Mouse (Mus musculus) MEL (cell line): ENCODE data around the gene Mrpl39. TPM values are rescaled to one million over a fixed set of nuclear protein-coding genes. Genes with fewer than 3 reads are reported as not detected.

Experiments used
- DNase-seq: peaks from one replicate; pipeline ENCODE4 v3.0.0; 2011; ENCODE audit warnings: low read depth, low spot score
- H3K27ac ChIP-seq: 2 replicates; pipeline ENCODE4 v1.5.1; 2012; ENCODE audit warnings: low read depth, mild to moderate bottlenecking, control low read depth, low read length, moderate library complexity; ENCODE audit not compliant: control insufficient read depth
- H3K27me3 ChIP-seq, 2 experiments: fragments of 150-350 bp in 1 of 2; sonication (generic) in 1 of 2; 2 replicates each; pipeline ENCODE4 v1.6.1; 2012; ENCODE audit warnings: low read length in 2 of 2, mild to moderate bottlenecking in 2 of 2, improper control_type of control experiment in 1 of 2, moderate library complexity in 1 of 2; ENCODE audit not compliant: insufficient read depth in 2 of 2, control insufficient read depth in 1 of 2
- H3K36me3 ChIP-seq, 2 experiments: 2 replicates each; pipeline ENCODE4 v1.6.1; 2012 to 2014; ENCODE audit warnings: low read length in 2 of 2, improper control_type of control experiment in 1 of 2, inconsistent platforms in 1 of 2, mild to moderate bottlenecking in 1 of 2; ENCODE audit not compliant: insufficient read depth in 2 of 2, control insufficient read depth in 1 of 2
- H3K4me1 ChIP-seq, 2 experiments: fragments of 150-350 bp in 1 of 2; sonication (generic) in 1 of 2; 2 replicates each; pipeline ENCODE4 v1.6.1; 2012; ENCODE audit warnings: low read length in 2 of 2, improper control_type of control experiment in 1 of 2, mild to moderate bottlenecking in 1 of 2; ENCODE audit not compliant: insufficient read depth in 2 of 2, control insufficient read depth in 1 of 2
- H3K4me3 ChIP-seq, 2 experiments: fragments of 150-350 bp in 1 of 2; sonication (generic) in 1 of 2; 2 replicates each; pipeline ENCODE4 v1.5.1; 2012; ENCODE audit warnings: low read depth in 2 of 2, low read length in 2 of 2, mild to moderate bottlenecking in 2 of 2, moderate library complexity in 2 of 2, control low read depth in 1 of 2, improper control_type of control experiment in 1 of 2; ENCODE audit not compliant: control insufficient read depth in 1 of 2, insufficient read depth in 1 of 2
- H3K79me2 ChIP-seq: 2 replicates; pipeline ENCODE4 v1.6.1; 2012; ENCODE audit warnings: mild to moderate bottlenecking, low read length, moderate library complexity; ENCODE audit not compliant: control insufficient read depth, poor library complexity, insufficient read depth
- H3K9ac ChIP-seq: 2 replicates; pipeline ENCODE4 v1.6.1; 2012; ENCODE audit warnings: low read depth, mild to moderate bottlenecking, control low read depth, low read length, moderate library complexity; ENCODE audit not compliant: control insufficient read depth, poor library complexity, severe bottlenecking
- H3K9me3 ChIP-seq: fragments of 150-350 bp; sonication (generic); replicated peaks from 2 replicates; pipeline ENCODE4 v1.6.1; 2012; ENCODE audit warnings: mild to moderate bottlenecking, low read length, improper control_type of control experiment, moderate library complexity; ENCODE audit not compliant: insufficient read depth
- BHLHE40 ChIP-seq: IDR thresholded peaks from 2 replicates; pipeline ENCODE4 v1.6.1; 2012; ENCODE audit warnings: low read depth, mild to moderate bottlenecking, inconsistent platforms, low read length, improper control_type of control experiment, borderline replicate concordance
- CHD1 ChIP-seq: IDR thresholded peaks from 2 replicates; pipeline ENCODE4 v1.6.1; 2012; ENCODE audit warnings: low read depth, mild to moderate bottlenecking, inconsistent platforms, low read length, improper control_type of control experiment
- CTCF ChIP-seq, 3 experiments: IDR thresholded peaks in 2 of 3; conservative IDR thresholded peaks in 1 of 3; 2 replicates each; pipeline ENCODE4 v1.5.1; 2011 to 2012; ENCODE audit warnings: low read length in 3 of 3, low read depth in 2 of 3, mild to moderate bottlenecking in 2 of 3, improper control_type of control experiment in 1 of 3, inconsistent platforms in 1 of 3, mixed read lengths in 1 of 3, moderate library complexity in 1 of 3; ENCODE audit not compliant: control insufficient read depth in 1 of 3, insufficient read depth in 1 of 3, poor library complexity in 1 of 3, severe bottlenecking in 1 of 3
- E2F4 ChIP-seq: IDR thresholded peaks from 2 replicates; pipeline ENCODE4 v1.6.1; 2011; ENCODE audit warnings: low read depth, low read length, improper control_type of control experiment, borderline replicate concordance
- ELF1 ChIP-seq: IDR thresholded peaks from 2 replicates; pipeline ENCODE4 v1.6.1; 2014; ENCODE audit warnings: low read depth, mild to moderate bottlenecking, inconsistent platforms, low read length, improper control_type of control experiment, moderate library complexity
- EP300 ChIP-seq, 2 experiments: IDR thresholded peaks; 2 replicates each; pipeline ENCODE4 v1.6.1; 2011; ENCODE audit warnings: improper control_type of control experiment in 2 of 2, low read length in 2 of 2, low read depth in 1 of 2, mild to moderate bottlenecking in 1 of 2
- HCFC1 ChIP-seq: IDR thresholded peaks from 2 replicates; pipeline ENCODE4 v1.6.1; 2012; ENCODE audit warnings: low read depth, mild to moderate bottlenecking, inconsistent platforms, low read length, improper control_type of control experiment, moderate library complexity
- JUND ChIP-seq: IDR thresholded peaks from 2 replicates; pipeline ENCODE4 v1.6.1; 2011; ENCODE audit warnings: low read depth, mild to moderate bottlenecking, improper control_type of control experiment, low read length
- KAT2A ChIP-seq: conservative IDR thresholded peaks from 2 replicates; pipeline ENCODE4 v1.6.1; 2012; ENCODE audit warnings: low read depth, low read length, improper control_type of control experiment, inconsistent platforms
- MAFK ChIP-seq: IDR thresholded peaks from 2 replicates; pipeline ENCODE4 v1.6.1; 2011; ENCODE audit warnings: low read depth, mild to moderate bottlenecking, low read length, improper control_type of control experiment, borderline replicate concordance
- MAX ChIP-seq: IDR thresholded peaks from 2 replicates; pipeline ENCODE4 v1.6.1; 2011; ENCODE audit warnings: low read length, improper control_type of control experiment
- MAZ ChIP-seq: IDR thresholded peaks from 2 replicates; pipeline ENCODE4 v1.6.1; 2012; ENCODE audit warnings: low read depth, mild to moderate bottlenecking, inconsistent platforms, low read length, improper control_type of control experiment
- MXI1 ChIP-seq: IDR thresholded peaks from 2 replicates; pipeline ENCODE4 v1.6.1; 2011; ENCODE audit warnings: mild to moderate bottlenecking, low read depth, low read length, improper control_type of control experiment
- MYC ChIP-seq: IDR thresholded peaks from 2 replicates; pipeline ENCODE4 v1.6.1; 2011; ENCODE audit warnings: low read depth, mild to moderate bottlenecking, low read length, improper control_type of control experiment, moderate library complexity
- POLR2A ChIP-seq, 2 experiments: IDR thresholded peaks; 2 replicates each; pipeline ENCODE4 v1.6.1; 2011 to 2012; ENCODE audit warnings: low read length in 2 of 2, mild to moderate bottlenecking in 2 of 2, control low read depth in 1 of 2, improper control_type of control experiment in 1 of 2, low read depth in 1 of 2, moderate library complexity in 1 of 2; ENCODE audit not compliant: control insufficient read depth in 1 of 2, insufficient read depth in 1 of 2, poor library complexity in 1 of 2
- POLR2AphosphoS5 ChIP-seq: IDR thresholded peaks from 2 replicates; pipeline ENCODE4 v1.6.1; 2012; ENCODE audit warnings: low read depth, borderline replicate concordance, mild to moderate bottlenecking, inconsistent platforms, low read length, moderate library complexity, mixed read lengths
- RAD21 ChIP-seq: IDR thresholded peaks from 2 replicates; pipeline ENCODE4 v1.6.1; 2011; ENCODE audit warnings: mild to moderate bottlenecking, low read depth, low read length, improper control_type of control experiment
- RCOR1 ChIP-seq: IDR thresholded peaks from 2 replicates; pipeline ENCODE4 v1.6.1; 2012; ENCODE audit warnings: low read depth, mild to moderate bottlenecking, inconsistent platforms, low read length, improper control_type of control experiment
- SMC3 ChIP-seq: IDR thresholded peaks from 2 replicates; pipeline ENCODE4 v1.6.1; 2011; ENCODE audit warnings: low read depth, low read length, improper control_type of control experiment
- TAL1 ChIP-seq: IDR thresholded peaks from 2 replicates; pipeline ENCODE4 v1.6.1; 2012; ENCODE audit warnings: mild to moderate bottlenecking, inconsistent platforms, low read length, moderate library complexity, mixed read lengths
- TCF12 ChIP-seq: IDR thresholded peaks from 2 replicates; pipeline ENCODE4 v1.6.1; 2014; ENCODE audit warnings: low read depth, mild to moderate bottlenecking, inconsistent platforms, low read length, improper control_type of control experiment, moderate library complexity
- USF1 ChIP-seq: IDR thresholded peaks from 2 replicates; pipeline ENCODE4 v1.6.1; 2014; ENCODE audit warnings: low read depth, mild to moderate bottlenecking, inconsistent platforms, low read length, improper control_type of control experiment, moderate library complexity
- USF2 ChIP-seq, 2 experiments: IDR thresholded peaks; 2 replicates each; pipeline ENCODE4 v1.6.1; 2011 to 2012; ENCODE audit warnings: improper control_type of control experiment in 2 of 2, low read length in 2 of 2, borderline replicate concordance in 1 of 2, inconsistent platforms in 1 of 2, low read depth in 1 of 2, mild to moderate bottlenecking in 1 of 2; ENCODE audit not compliant: insufficient read depth in 1 of 2
- ZKSCAN1 ChIP-seq: IDR thresholded peaks from 2 replicates; pipeline ENCODE4 v1.6.1; 2012; ENCODE audit warnings: low read depth, mild to moderate bottlenecking, inconsistent platforms, low read length, improper control_type of control experiment, moderate library complexity
- ZMIZ1 ChIP-seq: IDR thresholded peaks from 2 replicates; pipeline ENCODE4 v1.6.1; 2012; ENCODE audit warnings: low read depth, mild to moderate bottlenecking, inconsistent platforms, low read length, improper control_type of control experiment, moderate library complexity
- ZNF384 ChIP-seq: IDR thresholded peaks from 2 replicates; pipeline ENCODE4 v1.6.1; 2012; ENCODE audit warnings: low read depth, mild to moderate bottlenecking, inconsistent platforms, low read length, improper control_type of control experiment
- polyA plus RNA-seq, 2 experiments: library from polyadenylated mRNA; stranded (reverse) in 1 of 2; unstranded in 1 of 2; fragments of >175 nt in 1 of 2; fragments of >200 nt in 1 of 2; gene quantifications; 2 replicates each; pipeline versions ENCODE4 v1.2.1 to v1.2.4; 2012; ENCODE audit warnings: low replicate concordance in 2 of 2, low read depth in 1 of 2; ENCODE audit not compliant: insufficient read length in 2 of 2, insufficient read depth in 1 of 2, missing spikeins in 1 of 2
- total RNA-seq: library from RNA; depleted of rRNA; stranded (reverse); fragments of 300-350 nt; gene quantifications from 2 replicates; pipeline ENCODE4 v1.2.3, GENCODE M21; 2012

Gene Mrpl39
- total and polyA plus RNA-seq, 3 experiments = 48.3 to 50.9 TPM; not detected in 1

DNA sequence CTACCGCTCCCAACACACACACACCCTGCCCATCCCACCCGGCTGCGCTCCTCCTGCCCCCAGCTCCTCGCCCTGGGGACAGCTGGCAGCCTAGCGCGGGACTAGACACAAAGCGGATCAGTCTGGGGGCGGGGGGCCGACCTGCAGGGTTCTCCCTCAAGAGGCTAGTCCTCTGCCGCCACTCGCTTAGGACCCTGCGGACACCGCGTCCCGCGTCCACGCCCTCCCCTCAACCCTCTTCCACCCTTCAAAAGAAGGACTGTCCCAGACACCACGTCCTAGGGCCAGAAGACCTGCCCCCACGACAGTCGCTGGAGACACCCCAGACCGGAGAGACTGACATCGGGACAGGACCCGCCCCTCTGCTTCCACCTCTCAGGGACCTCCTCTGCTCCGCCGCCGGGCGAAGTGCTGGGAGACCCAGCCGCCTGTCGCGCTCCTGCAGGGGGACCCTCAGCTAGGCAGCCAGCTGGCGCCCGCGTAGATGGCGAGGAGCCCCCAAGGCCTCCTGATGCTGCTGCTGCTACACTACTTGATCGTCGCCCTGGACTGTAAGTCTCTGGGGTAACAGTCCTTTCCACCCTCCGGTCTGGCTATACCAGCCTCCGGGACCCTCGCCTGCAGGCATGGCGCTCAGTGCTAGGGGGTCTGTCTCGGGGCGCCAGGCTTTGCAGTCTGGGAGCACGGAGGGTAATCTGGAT, 38.6 kb upstream of the Mrpl39 start, which contains the start of gene Jam2:
Gene Jam2 (plus strand): TSS at position 121 of the 701 bp plus-strand sequence.
- H3K4me3 ChIP-seq = no peak within 1 kb of the TSS
- H3K27ac ChIP-seq = no peak within 1 kb of the TSS
- no peaks in the 10 kb centered on the region for H3K79me2 ChIP-seq
- no peaks in the 10 kb centered on the region for H3K36me3 ChIP-seq
- TF ChIP-seq ELF1 = no peak
- TF ChIP-seq TCF12 = no peak
- TF ChIP-seq ZKSCAN1 = no peak
- no peak for TF ChIP-seq CTCF (IDR thresholded peaks at IDR 0.05 in 2 of 3, conservative IDR thresholded peaks at IDR 0.05 in 1 of 3; ENCODE audit: control insufficient read depth in 1 of 3, insufficient read depth in 1 of 3, low read depth in 2 of 3, low read length in 3 of 3, poor library complexity in 1 of 3, severe bottlenecking in 1 of 3)
- TF ChIP-seq RAD21 = no peak
- no peak for TF ChIP-seq USF2 (IDR thresholded peaks at IDR 0.05; ENCODE audit: borderline replicate concordance in 1 of 2, insufficient read depth in 1 of 2, low read depth in 1 of 2, low read length in 2 of 2)
- no peak for TF ChIP-seq ZNF384
- no peak for TF ChIP-seq E2F4
- no peak for TF ChIP-seq TAL1
- TF ChIP-seq BHLHE40 = no peak
- no peak for TF ChIP-seq USF1
- TF ChIP-seq MXI1 = no peak
- TF ChIP-seq, all 39 proteins: peak for 0
- DNase-seq = no peak
- H3K9me3 ChIP-seq = no peaks in the 10 kb centered on the region
- H3K4me1 ChIP-seq = no peaks in the 10 kb centered on the region
- H3K27me3 ChIP-seq = no peaks in the 10 kb centered on the region
- no peak within 1 kb of the TSS for H3K9ac ChIP-seq

DNA sequence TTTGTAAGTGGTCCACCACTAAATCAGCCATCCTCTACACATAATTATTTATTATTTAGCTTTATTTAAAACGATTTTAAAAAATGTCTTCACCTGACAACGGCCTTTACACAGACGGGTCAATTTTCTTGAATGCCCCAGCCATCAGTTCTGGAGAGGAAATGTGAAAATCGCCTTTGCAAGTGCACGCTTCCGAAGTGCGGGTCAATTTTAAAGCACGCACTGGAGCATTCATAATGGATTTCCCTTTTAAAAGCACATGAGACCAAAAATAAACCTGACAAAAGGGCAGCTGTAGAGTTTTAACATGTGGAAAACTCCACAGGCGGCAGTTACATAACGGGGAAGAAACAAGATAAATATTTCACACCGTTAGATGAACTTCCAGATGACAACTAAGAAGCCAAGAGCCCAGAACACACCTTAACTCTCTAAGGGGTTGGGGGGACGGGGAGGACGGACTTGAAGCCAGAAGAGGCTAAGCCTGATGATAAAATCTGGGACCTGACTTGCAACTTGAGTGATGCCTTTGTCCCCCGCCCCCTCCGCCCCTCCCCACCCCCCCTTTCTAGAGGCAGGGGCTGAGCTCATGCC, 37.8 kb upstream of the Mrpl39 start:
- no peaks in the 10 kb centered on the region for H3K9me3 ChIP-seq
- H3K4me1 ChIP-seq = no peaks in the 10 kb centered on the region
- DNase-seq = no peak
- no peaks in the 10 kb centered on the region for H3K79me2 ChIP-seq
- TF ChIP-seq ELF1 = no peak
- no peak for TF ChIP-seq BHLHE40
- no peak for TF ChIP-seq RCOR1
- TF ChIP-seq RAD21 = no peak
- no peak for TF ChIP-seq POLR2AphosphoS5
- no peak for TF ChIP-seq POLR2A (IDR thresholded peaks at IDR 0.05; ENCODE audit: control insufficient read depth in 1 of 2, insufficient read depth in 1 of 2, low read depth in 1 of 2, low read length in 2 of 2, poor library complexity in 1 of 2)
- no peak for TF ChIP-seq SMC3
- TF ChIP-seq TAL1 = no peak
- TF ChIP-seq ZNF384 = no peak
- no peak for TF ChIP-seq CHD1
- TF ChIP-seq TCF12 = no peak
- TF ChIP-seq HCFC1 = no peak
- no peak for TF ChIP-seq KAT2A
- no peak for TF ChIP-seq MAX
- no peak for TF ChIP-seq MAFK
- no peak for TF ChIP-seq MYC
- TF ChIP-seq MAZ = no peak
- no peak for TF ChIP-seq JUND
- TF ChIP-seq ZMIZ1 = no peak
- no peak for TF ChIP-seq EP300 (IDR thresholded peaks at IDR 0.05; ENCODE audit: low read depth in 1 of 2, low read length in 2 of 2)
- TF ChIP-seq, all 39 proteins: peak for 0
- Histone ChIP-seq H3K36me3 (no peaks in the 10 kb centered on the region), H3K27ac (no peak overlapping the region), H3K4me3 (no peak overlapping the region), H3K9ac (no peak overlapping the region), H3K27me3 (no peaks in the 10 kb centered on the region)
